Mouse (Mus musculus): ENCODE data around the gene Zfp664. TPM values are rescaled to one million over a fixed set of nuclear protein-coding genes. Genes with fewer than 3 reads are reported as not detected.
A peak's percentile ranks its signal among the peaks of the same experiment; 100 is the strongest.

The Zfp664 gene
- polyA plus RNA-seq, 1 experiment from 2014 or later = 63.8 TPM

- Histone ChIP-seq H3K4me1 (ENCODE audit: control insufficient read depth, insufficient read depth, low read length) (peaks cover 10% of the 10 kb centered on the region; the same call in 1 of the 2 replicates), H3K27ac (ENCODE audit: low read depth, low read length) (no peak overlapping the region), H3K9ac (ENCODE audit: low read depth, low read length) (no peak overlapping the region), H3K27me3 (ENCODE audit: control insufficient read depth, insufficient read depth, low read length) (no peaks in the 10 kb centered on the region), H3K4me3 (ENCODE audit: low read depth, low read length) (no peak overlapping the region), H3K9me3 (replicated peaks; ENCODE audit: control insufficient read depth, low read length) (no peaks in the 10 kb centered on the region), H3K36me3 (ENCODE audit: control insufficient read depth, insufficient read depth, low read length) (peaks cover 8% of the 10 kb centered on the region), H3K4me2 (no peak overlapping the region)
- no peak for ATAC-seq (replicated peaks; ENCODE audit: insufficient number of reproducible peaks, low FRiP score, low TSS enrichment)
- WGBS (ENCODE audit: insufficient replicate concordance) = 92% methylated on average over 4 of the region's 4 CpGs
These were observed 16.8 kb downstream of the Zfp664 start for GRCm38 (mm10) chr5:124879251-124879650.

- Histone ChIP-seq H3K36me3 (ENCODE audit: control insufficient read depth, insufficient read depth, low read length) (peaks cover 9% of the 10 kb centered on the region), H3K27ac (ENCODE audit: low read depth, low read length) (no peak overlapping the region), H3K4me1 (ENCODE audit: control insufficient read depth, insufficient read depth, low read length) (peaks cover 10% of the 10 kb centered on the region; the same call in 1 of the 2 replicates), H3K27me3 (ENCODE audit: control insufficient read depth, insufficient read depth, low read length) (no peaks in the 10 kb centered on the region), H3K4me3 (ENCODE audit: low read depth, low read length) (no peak overlapping the region), H3K9me3 (replicated peaks; ENCODE audit: control insufficient read depth, low read length) (no peaks in the 10 kb centered on the region), H3K9ac (ENCODE audit: low read depth, low read length) (no peak overlapping the region), H3K4me2 (no peak overlapping the region)
- 82% methylated on average over 6 of the region's 6 CpGs for WGBS (ENCODE audit: insufficient replicate concordance)
- ATAC-seq (replicated peaks; ENCODE audit: insufficient number of reproducible peaks, low FRiP score, low TSS enrichment) = no peak
These were observed 17.3 kb downstream of the Zfp664 start for GRCm38 (mm10) chr5:124879801-124880200.

GRCm38 (mm10) chr5:124883877-124884276 lies 21.4 kb downstream of the Zfp664 start:
- Histone ChIP-seq H3K9me3 (replicated peaks; ENCODE audit: control insufficient read depth, low read length) (no peaks in the 10 kb centered on the region), H3K4me3 (ENCODE audit: low read depth, low read length) (no peak overlapping the region), H3K27me3 (ENCODE audit: control insufficient read depth, insufficient read depth, low read length) (no peaks in the 10 kb centered on the region), H3K4me1 (ENCODE audit: control insufficient read depth, insufficient read depth, low read length) (no peaks in the 10 kb centered on the region), H3K9ac (ENCODE audit: low read depth, low read length) (no peak overlapping the region), H3K4me2 (no peak overlapping the region), H3K36me3 (ENCODE audit: control insufficient read depth, insufficient read depth, low read length) (peaks cover 21% of the 10 kb centered on the region), H3K27ac (ENCODE audit: low read depth, low read length) (no peak overlapping the region)
- ATAC-seq (replicated peaks; ENCODE audit: insufficient number of reproducible peaks, low FRiP score, low TSS enrichment) = no peak
- 90% methylated on average over 6 of the region's 6 CpGs for WGBS (ENCODE audit: insufficient replicate concordance)

GRCm38 (mm10) chr5:124888661-124889060 lies 26.2 kb downstream of the Zfp664 start:
- Histone ChIP-seq H3K4me3 (ENCODE audit: low read depth, low read length) (no peak overlapping the region), H3K36me3 (ENCODE audit: control insufficient read depth, insufficient read depth, low read length) (peaks cover 17% of the 10 kb centered on the region), H3K9ac (ENCODE audit: low read depth, low read length) (no peak overlapping the region), H3K9me3 (replicated peaks; ENCODE audit: control insufficient read depth, low read length) (no peaks in the 10 kb centered on the region), H3K4me1 (ENCODE audit: control insufficient read depth, insufficient read depth, low read length) (peaks cover 9% of the 10 kb centered on the region; the same call in 1 of the 2 replicates), H3K27ac (ENCODE audit: low read depth, low read length) (no peak overlapping the region), H3K27me3 (ENCODE audit: control insufficient read depth, insufficient read depth, low read length) (no peaks in the 10 kb centered on the region), H3K4me2 (no peak overlapping the region)
- WGBS (ENCODE audit: insufficient replicate concordance) = 88% methylated on average over 8 of the region's 8 CpGs
- no peak for ATAC-seq (replicated peaks; ENCODE audit: insufficient number of reproducible peaks, low FRiP score, low TSS enrichment)

- ATAC-seq (replicated peaks; ENCODE audit: insufficient number of reproducible peaks, low FRiP score, low TSS enrichment) = no peak
- Histone ChIP-seq H3K9me3 (replicated peaks; ENCODE audit: control insufficient read depth, low read length) (no peaks in the 10 kb centered on the region), H3K9ac (ENCODE audit: low read depth, low read length) (no peak overlapping the region), H3K27ac (ENCODE audit: low read depth, low read length) (no peak overlapping the region), H3K36me3 (ENCODE audit: control insufficient read depth, insufficient read depth, low read length) (peaks cover 6% of the 10 kb centered on the region), H3K4me3 (ENCODE audit: low read depth, low read length) (no peak overlapping the region), H3K27me3 (ENCODE audit: control insufficient read depth, insufficient read depth, low read length) (no peaks in the 10 kb centered on the region), H3K4me1 (ENCODE audit: control insufficient read depth, insufficient read depth, low read length) (peaks cover 9% of the 10 kb centered on the region; the same call in 1 of the 2 replicates), H3K4me2 (no peak overlapping the region)
- 63% methylated on average over 3 of the region's 3 CpGs for WGBS (ENCODE audit: insufficient replicate concordance)
These were observed 29.5 kb downstream of the Zfp664 start for GRCm38 (mm10) chr5:124891921-124892370.

GRCm38 (mm10) chr5:124896135-124896534 lies 33.6 kb downstream of the Zfp664 start:
- Histone ChIP-seq H3K9me3 (replicated peaks; ENCODE audit: control insufficient read depth, low read length) (no peaks in the 10 kb centered on the region), H3K4me2 (no peak overlapping the region), H3K27ac (ENCODE audit: low read depth, low read length) (no peak overlapping the region), H3K9ac (ENCODE audit: low read depth, low read length) (no peak overlapping the region), H3K27me3 (ENCODE audit: control insufficient read depth, insufficient read depth, low read length) (no peaks in the 10 kb centered on the region), H3K36me3 (ENCODE audit: control insufficient read depth, insufficient read depth, low read length) (no peaks in the 10 kb centered on the region), H3K4me3 (ENCODE audit: low read depth, low read length) (no peak overlapping the region), H3K4me1 (ENCODE audit: control insufficient read depth, insufficient read depth, low read length) (peaks cover 9% of the 10 kb centered on the region)
- 44% methylated on average over 7 of the region's 8 CpGs for WGBS (ENCODE audit: insufficient replicate concordance)
- no peak for ATAC-seq (replicated peaks; ENCODE audit: insufficient number of reproducible peaks, low FRiP score, low TSS enrichment)

- Histone ChIP-seq H3K27me3 (ENCODE audit: control insufficient read depth, insufficient read depth, low read length) (no peaks in the 10 kb centered on the region), H3K4me3 (ENCODE audit: low read depth, low read length) (peak overlapping the region; percentile 14; the same call in 1 of the 2 replicates), H3K36me3 (ENCODE audit: control insufficient read depth, insufficient read depth, low read length) (no peaks in the 10 kb centered on the region), H3K4me1 (ENCODE audit: control insufficient read depth, insufficient read depth, low read length) (peaks cover 5% of the 10 kb centered on the region), H3K27ac (ENCODE audit: low read depth, low read length) (no peak overlapping the region), H3K4me2 (peak overlapping the region; percentile 53), H3K9me3 (replicated peaks; ENCODE audit: control insufficient read depth, low read length) (no peaks in the 10 kb centered on the region), H3K9ac (ENCODE audit: low read depth, low read length) (peak overlapping the region; percentile 1; the same call in 1 of the 2 replicates)
- WGBS (ENCODE audit: insufficient replicate concordance) = 29% methylated on average over 20 of the region's 20 CpGs
- ATAC-seq (replicated peaks; ENCODE audit: insufficient number of reproducible peaks, low FRiP score, low TSS enrichment) = no peak; the same call in 1 of the 2 replicates
These were observed 37.6 kb downstream of the Zfp664 start for GRCm38 (mm10) chr5:124899945-124900631.

GRCm38 (mm10) chr5:124900738-124901490 lies 38.4 kb downstream of the Zfp664 start:
- Histone ChIP-seq H3K4me1 (ENCODE audit: control insufficient read depth, insufficient read depth, low read length) (peaks cover 5% of the 10 kb centered on the region), H3K36me3 (ENCODE audit: control insufficient read depth, insufficient read depth, low read length) (no peaks in the 10 kb centered on the region), H3K27me3 (ENCODE audit: control insufficient read depth, insufficient read depth, low read length) (no peaks in the 10 kb centered on the region), H3K4me3 (ENCODE audit: low read depth, low read length) (no peak overlapping the region), H3K4me2 (no peak overlapping the region), H3K9ac (ENCODE audit: low read depth, low read length) (no peak overlapping the region), H3K9me3 (replicated peaks; ENCODE audit: control insufficient read depth, low read length) (no peaks in the 10 kb centered on the region), H3K27ac (ENCODE audit: low read depth, low read length) (no peak overlapping the region)
- no peak for ATAC-seq (replicated peaks; ENCODE audit: insufficient number of reproducible peaks, low FRiP score, low TSS enrichment)
- 65% methylated on average over 19 of the region's 19 CpGs for WGBS (ENCODE audit: insufficient replicate concordance)
